Mouse (Mus musculus): ENCODE results near the gene Dtx4.

Gene Dtx4

DNA sequence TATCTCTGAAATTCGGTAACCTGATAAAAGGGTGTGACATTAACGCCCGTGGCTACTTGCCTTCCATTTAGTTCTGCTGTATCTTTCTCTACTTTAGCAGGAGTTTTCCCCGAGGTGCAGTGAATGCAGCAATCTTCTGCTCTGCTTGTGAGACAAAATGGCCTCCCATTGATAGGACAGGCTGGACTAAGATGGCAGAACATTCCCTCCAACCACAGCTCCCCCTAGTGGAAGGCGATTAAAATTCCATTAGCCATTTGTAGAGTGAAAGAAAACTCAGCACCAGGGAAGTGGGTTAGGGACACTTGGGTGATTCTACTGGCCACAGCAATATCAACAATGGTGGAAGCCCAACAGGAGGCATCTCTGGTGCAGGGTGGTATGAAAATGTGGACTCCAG, 33.8 kb downstream of the Dtx4 start:
- DNase-seq (ENCODE audit: low spot score in 2 of 2): no peak

DNA sequence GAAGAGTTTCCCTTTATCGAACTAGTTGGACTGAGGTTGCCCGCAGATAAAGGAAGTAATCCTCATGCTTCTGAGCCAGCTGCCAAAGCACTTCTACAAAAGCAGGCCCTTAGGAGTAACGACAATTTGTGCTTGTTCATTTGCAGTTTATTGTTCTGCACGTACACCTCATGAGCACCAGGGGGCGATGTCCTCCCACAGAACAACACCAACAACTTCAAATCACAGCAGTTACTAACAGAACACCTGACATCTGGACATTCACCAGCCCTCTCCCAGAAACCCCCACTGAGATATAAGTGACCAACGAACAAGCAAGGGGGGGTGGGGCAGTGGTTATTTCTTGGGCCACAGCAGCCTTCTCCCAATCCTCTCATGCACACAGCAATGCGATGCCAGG, 35.0 kb downstream of the Dtx4 start:
- peak; percentile 52 to 64 for DNase-seq (ENCODE audit: low spot score in 2 of 2)

DNA sequence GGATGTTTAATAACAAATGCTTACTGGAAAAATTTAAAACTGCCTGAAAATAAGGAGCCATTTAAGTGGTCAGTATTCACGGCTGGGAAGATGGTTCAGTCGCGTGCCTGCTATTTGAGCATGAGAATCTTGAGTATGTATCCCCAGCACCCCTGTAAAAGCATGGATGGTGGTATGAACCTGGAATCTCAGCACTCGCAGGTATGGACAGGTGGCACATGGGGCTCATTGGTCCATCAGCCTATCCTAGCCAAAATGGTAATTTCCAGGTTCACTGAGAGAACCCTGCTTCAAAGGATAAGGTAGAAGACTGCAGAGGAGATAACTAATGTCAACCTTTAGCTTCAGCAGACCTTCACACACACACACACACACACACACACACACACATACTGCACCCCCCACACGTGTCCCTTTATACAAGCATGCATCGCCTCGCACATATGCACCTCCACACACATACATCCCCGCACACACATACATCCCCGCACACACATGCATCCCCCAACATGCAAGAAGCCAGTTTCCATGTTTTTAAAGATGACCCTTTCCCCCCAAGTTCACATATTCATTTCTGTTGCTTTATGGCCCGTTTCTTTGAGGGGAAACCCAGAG, 35.6 kb downstream of the Dtx4 start:
- no peak for DNase-seq (ENCODE audit: low spot score in 2 of 2)

DNA sequence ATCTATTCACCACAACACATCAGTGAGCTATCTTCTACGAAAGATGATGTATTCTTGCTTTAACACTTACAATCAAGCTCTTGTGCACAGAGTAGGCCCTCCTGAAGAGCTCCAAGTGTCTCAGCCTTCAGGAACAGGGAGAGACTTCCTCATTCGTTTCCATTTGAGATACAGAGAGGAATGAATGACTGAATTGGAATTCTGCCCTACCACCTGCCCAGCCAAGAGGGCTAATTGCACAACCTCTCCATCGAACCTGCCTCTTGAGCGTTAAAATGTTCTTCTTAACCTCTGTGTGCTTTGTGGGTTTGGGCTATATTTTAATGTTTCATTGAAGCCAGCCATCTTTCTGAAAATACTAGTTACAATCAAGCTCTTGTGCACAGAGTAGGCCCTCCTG, 36.6 kb downstream of the Dtx4 start:
- no peak for DNase-seq (ENCODE audit: low spot score in 2 of 2)

DNA sequence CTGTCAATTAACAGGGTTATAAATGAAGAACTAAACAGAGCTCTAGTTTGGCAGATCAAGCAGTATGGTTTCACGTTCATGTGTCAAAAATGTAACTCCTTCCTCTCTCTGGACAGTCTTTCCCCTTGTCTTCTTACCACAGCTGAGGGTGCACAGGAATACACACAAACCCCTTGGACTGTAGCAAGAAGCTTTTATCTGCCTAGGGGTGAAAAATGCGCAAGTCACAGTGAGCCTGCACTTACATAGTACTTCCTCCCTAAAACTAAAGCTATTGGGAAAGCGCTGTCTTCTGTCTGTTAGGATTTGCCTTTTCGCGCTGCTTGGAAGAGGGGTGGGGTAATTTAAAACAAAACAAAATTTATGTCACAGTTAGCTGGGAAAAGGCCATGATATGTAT, 37.1 kb downstream of the Dtx4 start:
- no peak for DNase-seq (ENCODE audit: low spot score in 2 of 2)

DNA sequence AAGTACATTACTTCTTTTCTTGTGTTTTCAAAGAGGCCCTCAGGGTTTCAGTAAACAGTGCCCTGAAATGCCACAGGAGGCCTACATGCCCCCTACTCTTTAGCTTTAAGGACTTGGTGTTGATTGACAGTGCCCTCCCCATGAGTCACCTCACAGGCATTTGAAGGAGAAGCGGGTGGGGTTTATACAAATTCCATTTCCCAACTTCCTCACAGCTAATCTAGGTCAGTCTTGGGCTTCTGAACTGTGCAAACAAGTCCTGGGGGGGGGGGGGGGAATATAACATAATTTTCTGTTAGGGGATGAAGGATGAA, 37.6 kb downstream of the Dtx4 start:
- no peak for DNase-seq (ENCODE audit: low spot score in 2 of 2)

DNA sequence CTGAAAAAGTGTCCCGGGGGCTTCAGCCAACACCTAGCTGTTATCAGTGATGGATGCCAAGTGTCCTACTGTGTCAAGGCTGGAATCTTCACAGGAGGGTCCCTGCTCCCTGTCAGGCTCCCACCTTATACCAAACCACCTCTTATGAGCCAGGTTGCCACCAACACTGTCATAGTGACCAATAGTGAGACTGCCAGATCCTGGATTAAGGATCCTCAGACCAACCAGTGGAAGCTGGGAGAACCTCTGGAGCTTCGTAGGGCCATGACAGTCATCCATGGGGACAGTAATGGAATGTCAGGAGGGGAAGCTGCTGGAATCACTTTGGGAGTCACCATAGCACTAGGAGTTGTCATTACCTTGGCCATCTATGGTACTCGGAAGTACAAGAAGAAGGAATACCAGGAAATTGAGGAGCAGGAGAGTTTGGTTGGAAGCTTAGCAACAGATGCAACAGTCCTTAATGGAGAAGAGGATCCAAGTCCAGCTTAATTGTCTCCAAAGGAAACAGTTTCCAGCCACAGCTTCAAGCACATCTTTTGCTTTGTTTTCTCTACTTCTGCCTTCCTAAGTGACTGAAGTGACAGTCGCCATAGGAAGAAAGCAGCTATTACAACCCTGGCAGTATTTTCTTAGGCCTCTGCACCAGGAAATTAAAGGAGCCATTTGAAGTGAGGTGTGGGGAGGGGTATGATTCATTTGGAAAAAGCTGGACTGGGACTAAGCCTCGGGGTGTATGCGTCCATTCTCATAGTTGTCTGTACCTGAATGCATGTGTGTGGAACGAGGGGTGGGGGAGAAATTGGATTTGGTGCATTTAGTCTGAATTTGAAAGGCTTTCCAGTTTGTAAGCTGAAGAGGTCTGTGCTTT, 38.2 kb downstream of the Dtx4 start:
- no peak for DNase-seq (ENCODE audit: low spot score in 2 of 2)

DNA sequence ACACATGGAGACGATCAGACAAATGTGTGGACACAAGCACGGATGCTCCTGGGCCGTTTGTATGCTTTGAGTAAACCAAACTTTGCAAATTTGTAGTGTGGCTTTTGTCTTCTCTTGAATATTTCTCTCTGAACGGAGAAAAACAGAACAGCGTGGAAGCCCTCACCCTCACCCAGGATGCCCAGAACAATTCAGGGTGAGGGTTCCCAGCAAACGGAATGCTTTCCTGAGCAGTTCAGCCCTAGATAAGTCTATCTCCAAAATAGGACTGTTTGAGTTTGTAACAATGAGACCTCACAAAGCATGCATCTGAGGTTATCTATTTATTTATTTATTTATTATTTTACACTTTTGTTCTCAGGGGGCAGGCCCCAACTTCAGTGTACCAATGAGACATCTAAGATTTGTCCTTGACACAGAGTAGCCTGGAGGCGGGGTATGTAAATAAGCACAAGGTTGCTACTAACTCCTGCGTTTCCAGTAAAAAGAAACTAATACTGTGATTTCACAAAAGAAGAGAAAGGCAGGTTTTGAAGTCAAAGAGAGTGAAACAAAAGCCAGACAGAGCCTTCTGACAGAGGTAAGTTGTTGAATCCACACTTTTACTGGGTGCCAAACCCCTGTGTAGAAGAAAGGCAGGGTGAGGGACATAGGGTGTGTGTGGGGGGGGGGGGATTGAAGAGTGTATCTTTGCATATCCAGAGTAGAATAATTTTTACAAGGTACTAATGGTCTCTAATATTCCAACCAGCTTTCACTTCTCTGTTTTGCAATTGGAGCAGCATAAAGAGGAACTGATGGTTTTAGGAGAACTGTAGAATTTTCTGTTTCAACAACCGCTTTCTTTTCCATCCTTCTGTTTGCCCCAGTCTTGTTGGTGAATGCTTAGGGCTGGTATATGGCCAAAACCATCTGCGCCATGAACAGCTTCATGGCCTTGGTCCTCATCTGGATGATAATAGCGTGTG, 40.7 kb downstream of the Dtx4 start, which contains the start of gene Mpeg1:
Gene Mpeg1 (plus strand): TSS at position 498 of the 968 bp plus-strand sequence.
- DNase-seq (ENCODE audit: low spot score in 2 of 2): no peak

DNA sequence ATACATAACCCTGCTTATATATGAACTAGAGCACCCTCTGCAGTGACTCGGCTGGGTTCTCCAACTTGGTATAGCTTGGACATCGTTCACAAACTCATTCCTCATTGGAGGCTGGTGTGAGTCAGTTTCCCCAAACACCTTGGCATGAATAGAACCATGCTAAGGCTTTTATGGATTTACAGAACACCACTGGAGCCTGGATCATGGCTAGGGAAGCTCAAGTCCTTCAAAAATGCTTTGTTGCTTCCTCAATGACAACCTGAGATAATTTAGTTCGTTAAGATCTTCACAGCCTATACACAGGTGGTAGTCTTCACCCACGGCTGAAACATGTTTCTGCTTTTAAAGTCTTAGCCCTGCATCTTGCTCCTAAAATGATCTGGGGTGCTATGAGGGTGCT, 41.7 kb downstream of the Dtx4 start:
- no peak for DNase-seq (ENCODE audit: low spot score in 2 of 2)

DNA sequence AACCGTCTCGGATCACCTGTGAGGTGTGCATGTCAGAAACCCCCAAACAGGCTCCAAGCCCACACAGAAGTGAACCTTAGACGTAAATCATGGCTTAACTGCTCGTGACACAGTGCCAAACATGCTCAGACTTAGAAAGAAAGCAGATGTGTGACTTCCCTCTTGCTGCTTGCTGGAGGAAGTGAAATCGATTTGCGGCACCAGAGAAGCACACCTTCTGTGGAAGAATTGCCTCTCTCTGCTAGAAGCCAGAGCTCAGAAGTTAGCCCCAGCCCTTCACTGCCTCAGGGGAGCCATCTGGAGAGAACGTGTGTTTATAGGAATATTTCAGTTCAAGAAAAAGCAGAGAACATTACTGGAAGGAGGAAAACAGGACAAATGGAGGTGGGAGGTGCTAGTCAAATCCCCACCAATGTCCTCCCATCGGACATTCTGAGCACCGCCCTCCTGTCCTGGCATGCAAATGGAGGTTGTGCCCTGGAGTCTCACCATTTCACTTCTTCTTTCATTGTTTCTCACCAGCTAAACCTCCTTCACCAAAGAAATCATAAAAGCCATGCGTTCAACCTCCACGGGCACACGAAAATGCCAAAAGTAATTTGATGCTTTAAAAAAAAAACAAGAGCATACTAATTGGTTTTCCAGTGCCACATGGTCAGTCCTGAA, 43.7 kb downstream of the Dtx4 start:
- no peak for DNase-seq (ENCODE audit: low spot score in 2 of 2)

DNA sequence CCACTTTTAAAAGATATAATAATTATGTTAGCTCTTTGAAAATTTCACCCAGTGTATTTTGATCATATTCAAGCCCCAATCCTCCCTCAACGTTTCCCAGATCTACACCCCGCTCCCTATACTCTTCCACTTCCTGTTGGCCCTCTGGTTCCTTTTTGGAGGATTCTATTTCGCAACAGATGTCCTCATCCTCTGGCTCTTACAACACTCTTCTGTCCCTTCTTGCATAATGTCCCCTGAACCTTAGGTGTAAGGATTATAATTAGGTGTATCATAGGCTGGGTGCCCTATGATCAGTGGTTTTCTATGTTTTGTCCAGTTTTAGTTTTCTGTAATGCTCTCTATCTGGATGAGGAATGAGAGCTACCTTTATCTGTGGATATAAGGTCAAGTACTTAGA, 56.2 kb downstream of the Dtx4 start:
- DNase-seq (ENCODE audit: low spot score in 2 of 2): no peak

DNA sequence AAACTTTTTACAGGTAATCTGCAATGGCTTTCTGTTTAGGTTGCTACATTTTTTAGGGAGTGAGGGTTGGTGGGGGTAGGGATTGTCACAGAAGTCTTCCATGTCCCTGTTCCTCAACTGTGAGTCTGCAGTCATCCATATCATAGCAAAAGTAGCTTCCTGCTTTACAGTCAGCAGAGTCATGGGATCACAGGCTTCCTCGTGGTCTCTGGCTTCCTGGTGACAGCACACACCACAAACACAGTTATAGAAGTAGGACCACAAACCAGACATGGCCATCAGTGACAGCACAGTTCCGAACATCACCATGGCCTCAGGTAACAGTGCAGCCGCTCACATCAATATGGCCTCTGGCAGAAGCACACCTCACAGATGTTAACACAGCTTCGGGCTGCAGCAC, 58.7 kb downstream of the Dtx4 start:
- no peak for DNase-seq (ENCODE audit: low spot score in 2 of 2)

DNA sequence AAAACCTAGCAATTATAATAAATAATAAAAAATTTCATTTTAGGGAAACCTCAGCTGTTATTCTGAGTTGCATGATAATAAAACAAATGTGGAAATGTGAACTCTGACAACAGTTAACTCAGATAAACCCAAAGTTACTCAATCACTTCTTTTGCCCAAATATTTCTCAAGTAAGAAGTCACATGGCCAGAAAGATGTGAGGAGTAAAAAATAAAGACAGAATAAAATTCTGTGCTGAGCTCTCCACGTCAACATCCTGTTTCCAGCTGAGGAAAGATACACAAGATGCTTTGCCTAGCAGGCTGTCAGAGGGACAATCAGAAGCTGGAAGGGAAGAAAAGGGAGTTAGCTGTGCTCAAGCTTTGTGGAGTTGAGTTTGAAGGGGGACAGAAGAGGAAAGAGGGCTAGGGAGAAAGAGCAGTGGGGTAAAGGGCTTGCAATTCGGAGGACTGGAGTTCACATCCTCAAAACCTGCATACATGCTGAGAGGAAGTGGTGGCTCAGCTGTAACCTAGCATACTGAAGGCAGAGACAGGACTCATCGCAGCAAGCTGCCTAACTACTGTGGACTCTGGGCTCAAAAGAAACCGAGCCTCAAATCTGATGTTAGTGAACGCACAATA, 61.0 kb downstream of the Dtx4 start:
- no peak for DNase-seq (ENCODE audit: low spot score in 2 of 2)

DNA sequence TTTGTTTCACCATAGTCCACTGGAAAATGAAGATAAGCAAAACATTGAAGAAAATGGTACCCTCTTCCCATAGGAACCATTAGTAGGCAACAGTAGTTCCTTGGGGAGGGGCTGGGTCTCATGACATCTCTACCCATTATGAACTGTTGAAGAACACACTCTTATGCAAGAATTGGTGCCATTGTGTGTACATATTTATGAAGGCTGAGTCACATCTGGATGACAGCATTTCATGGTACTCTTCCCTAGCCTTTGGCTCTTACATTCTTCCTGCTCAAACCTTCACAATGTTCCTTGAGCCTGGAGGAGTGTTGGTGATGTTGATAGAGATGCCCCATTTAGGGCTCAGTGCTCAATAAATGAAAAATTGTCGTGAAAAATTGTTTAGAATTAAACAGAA, 61.7 kb downstream of the Dtx4 start:
- DNase-seq (ENCODE audit: low spot score in 2 of 2): no peak

DNA sequence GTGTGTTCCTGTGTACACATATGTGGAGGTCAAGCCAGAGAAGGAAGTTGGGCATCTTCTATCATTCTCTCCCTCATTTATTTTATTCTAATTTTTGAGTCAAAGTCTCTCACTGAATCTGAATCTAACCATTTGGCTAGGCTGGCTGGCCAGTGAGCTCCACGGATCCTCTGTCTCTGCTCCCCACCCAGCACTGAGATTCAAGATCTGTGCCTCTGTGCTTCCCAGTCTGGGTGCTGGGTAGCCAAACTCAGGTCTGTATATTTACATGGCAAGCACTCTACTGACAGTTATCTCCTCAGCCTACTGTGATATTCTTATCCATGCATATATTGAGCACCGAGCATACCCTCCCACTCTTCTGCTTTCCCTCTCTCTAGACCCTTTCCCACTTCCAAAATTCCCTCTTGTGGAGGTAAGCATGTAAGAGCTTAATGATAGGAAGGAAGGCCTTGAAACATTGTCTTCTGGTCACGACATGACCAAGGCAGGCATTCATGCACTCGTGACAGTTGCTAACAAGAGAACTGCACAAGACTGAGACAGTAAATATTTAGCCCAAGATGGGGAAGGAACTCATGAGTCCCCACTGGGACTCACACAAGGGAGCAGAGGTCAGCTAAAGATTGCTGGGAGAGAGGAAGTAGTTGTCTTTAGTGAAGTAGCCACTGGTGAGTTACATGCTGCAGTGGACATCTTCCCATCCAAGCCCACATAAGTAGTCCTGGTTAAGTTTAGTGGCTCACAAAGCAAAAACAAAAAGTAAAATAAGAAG, 65.3 kb downstream of the Dtx4 start:
- no peak for DNase-seq (ENCODE audit: low spot score in 2 of 2)

DNA sequence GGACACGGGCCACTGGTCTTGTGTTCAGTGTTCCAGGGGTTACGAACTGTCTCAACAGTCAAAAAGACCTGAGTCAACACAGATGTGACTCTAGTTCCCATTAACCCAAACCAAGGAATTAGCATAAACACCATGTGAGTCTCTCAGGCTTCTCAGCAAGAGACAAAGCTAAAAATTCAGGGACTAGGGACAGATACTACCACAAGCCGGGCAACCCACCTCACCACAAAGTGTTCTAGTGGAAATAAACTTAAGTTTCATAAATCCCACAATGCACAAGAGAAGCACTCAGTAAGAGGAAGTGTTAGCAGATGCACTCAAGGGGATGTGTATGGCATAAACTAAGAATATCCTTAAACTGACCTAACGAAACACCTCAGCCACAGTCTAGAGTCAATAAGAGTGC, 66.2 kb downstream of the Dtx4 start:
- no peak for DNase-seq (ENCODE audit: low spot score in 2 of 2)

DNA sequence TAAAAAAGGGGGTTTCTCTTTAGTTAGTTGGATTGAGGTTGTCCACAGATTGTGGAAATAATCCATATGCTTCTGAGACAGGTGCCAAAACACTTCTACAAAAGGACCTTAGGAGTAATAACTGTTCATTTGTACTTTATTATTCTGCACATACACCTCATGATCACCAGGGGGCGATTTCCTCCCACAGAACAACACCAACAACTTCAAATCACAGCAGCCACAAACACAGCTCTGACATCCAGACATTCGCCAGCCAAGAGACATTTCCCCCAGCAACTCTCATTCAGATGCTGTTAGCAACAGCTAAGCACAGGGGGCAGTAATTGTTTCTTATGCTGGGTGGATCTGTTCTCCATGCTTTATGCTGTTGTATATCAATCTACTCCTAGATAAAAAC, 68.2 kb downstream of the Dtx4 start:
- no peak for DNase-seq (ENCODE audit: low spot score in 2 of 2)

DNA sequence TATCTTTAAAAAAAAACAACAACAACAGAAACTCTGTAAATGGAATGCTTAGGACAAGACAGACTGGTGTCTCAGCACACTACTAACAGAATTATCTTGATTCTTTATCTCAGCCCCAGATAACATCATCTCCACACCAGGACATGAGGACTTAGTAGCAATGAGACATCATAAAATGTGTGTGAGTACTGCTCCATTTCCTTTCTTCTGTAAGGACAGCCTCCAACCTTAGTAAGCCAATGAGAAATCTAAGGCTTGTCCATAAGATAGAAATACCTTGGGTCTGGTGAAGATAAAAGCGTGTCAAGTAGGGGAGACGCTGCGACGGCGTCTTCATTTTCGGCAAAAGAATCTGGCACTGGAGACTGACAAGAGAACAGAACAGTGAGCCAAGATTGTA, 73.6 kb downstream of the Dtx4 start, which contains the start of gene Pfpl:
Gene Pfpl (plus strand): TSS at position 301 of the 400 bp plus-strand sequence.
- no peak for DNase-seq (ENCODE audit: low spot score in 2 of 2)

DNA sequence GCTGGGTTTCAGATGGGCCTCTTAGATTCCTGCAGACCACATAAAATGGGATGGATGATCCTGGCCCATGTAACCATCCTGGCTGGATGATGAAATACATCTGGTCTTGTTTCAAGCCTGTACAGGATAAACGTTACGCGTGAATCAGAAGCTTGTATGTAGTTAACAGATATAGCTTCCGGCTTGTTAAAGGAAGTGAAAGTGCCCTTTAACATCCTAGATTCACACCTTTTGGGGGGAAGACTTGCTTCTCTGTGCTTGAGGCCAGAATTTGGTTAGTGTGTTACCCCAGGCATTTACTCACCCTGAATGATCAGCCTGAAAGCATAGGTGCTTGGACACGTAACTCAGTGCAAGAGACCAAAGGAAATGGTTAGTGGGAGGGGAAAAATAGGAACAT, 74.2 kb downstream of the Dtx4 start:
- DNase-seq (ENCODE audit: low spot score in 2 of 2): no peak

DNA sequence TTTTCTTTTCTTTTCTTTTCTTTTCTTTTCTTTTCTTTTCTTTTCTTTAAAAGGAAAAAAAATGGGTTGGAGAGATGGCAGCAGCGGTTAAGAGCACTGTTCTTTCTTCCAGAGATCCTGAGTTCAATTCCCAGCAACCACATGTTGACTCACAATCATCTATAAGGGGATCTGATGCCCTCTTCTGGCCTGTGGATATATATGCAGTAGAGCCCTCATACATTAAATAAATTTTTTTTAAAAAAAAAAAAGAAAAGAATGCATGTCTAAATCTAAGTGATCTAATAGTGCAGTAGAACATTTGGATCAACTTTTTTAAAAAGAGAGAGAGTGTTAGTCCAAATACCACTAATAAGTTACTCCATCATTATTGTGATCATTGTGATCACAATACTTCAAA, 79.6 kb downstream of the Dtx4 start:
- no peak for DNase-seq (ENCODE audit: low spot score in 2 of 2)

DNA sequence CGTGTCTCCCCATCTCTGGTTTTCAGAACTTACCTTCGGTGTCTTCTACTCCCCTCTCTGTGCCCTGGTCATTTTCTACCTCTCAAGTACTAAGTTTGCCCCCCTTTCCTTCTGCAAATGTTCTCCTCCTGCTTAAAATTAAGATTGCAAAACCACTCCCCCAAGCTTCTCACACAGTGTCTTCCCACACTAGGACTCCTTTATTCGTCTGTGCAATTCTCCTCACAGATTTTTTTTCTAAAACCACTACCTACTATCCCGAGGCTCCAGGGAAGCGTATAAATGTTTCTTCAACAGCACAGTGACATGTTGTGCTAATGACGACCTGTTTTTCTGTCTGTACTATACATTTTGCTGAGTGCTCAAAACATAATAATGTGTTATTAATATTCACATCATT, 80.7 kb downstream of the Dtx4 start:
- no peak for DNase-seq (ENCODE audit: low spot score in 2 of 2)

Measured in frontal cortex, postnatal 14 days (tissue).